Mouse (Mus musculus): Measurements from ENCODE around the gene Tmem209. TPM values are rescaled to one million over a fixed set of nuclear protein-coding genes. Genes with fewer than 3 reads are reported as not detected.

The Tmem209 gene
- total and polyA plus RNA-seq, 3 experiments = 26.1 to 93.4 (median 35.9) TPM

GRCm38 (mm10) chr6:30461755-30462344 is 47.7 kb downstream of the Tmem209 start:
- Histone ChIP-seq H3K36me3 (ENCODE audit: control insufficient read depth in 1 of 2, insufficient read depth in 2 of 2, low read length in 2 of 2) (peaks cover 0 to 10% of the 10 kb centered on the region in 2 experiments; a peak in 2 of 4 replicates), H3K4me1 (ENCODE audit: control insufficient read depth in 1 of 2, insufficient read depth in 2 of 2, low read length in 2 of 2) (peaks cover 5 to 21% of the 10 kb centered on the region in 2 experiments), H3K4me3 (ENCODE audit: control insufficient read depth in 1 of 2, insufficient read depth in 1 of 2, low read depth in 2 of 2, low read length in 2 of 2) (no peak overlapping the region), H3K9ac (ENCODE audit: control insufficient read depth, low read depth, low read length, poor library complexity, severe bottlenecking) (no peak overlapping the region), H3K27ac (ENCODE audit: control insufficient read depth, low read depth, low read length) (no peak overlapping the region), H3K79me2 (ENCODE audit: control insufficient read depth, insufficient read depth, low read length, poor library complexity) (no peaks in the 10 kb centered on the region), H3K27me3 (ENCODE audit: control insufficient read depth in 1 of 2, insufficient read depth in 2 of 2, low read length in 2 of 2) (no peaks in the 10 kb centered on the region), H3K9me3 (replicated peaks; ENCODE audit: insufficient read depth, low read length) (no peaks in the 10 kb centered on the region)
- TF ChIP-seq JUND (IDR thresholded peaks at IDR 0.05; ENCODE audit: low read depth, low read length) (no peak), MYB (IDR thresholded peaks at IDR 0.05; ENCODE audit: low read depth, low read length) (no peak), ZC3H11A (IDR thresholded peaks at IDR 0.05; ENCODE audit: low read depth, low read length) (no peak), MAZ (IDR thresholded peaks at IDR 0.05; ENCODE audit: low read depth, low read length) (no peak), MAX (IDR thresholded peaks at IDR 0.05; ENCODE audit: low read length) (no peak), NELFE (IDR thresholded peaks at IDR 0.05; ENCODE audit: low read depth, low read length) (no peak), MEF2A (IDR thresholded peaks at IDR 0.05; ENCODE audit: extremely low read depth, insufficient replicate concordance, low read depth, low read length, poor library complexity, severe bottlenecking) (no peak), EP300 (IDR thresholded peaks at IDR 0.05; ENCODE audit: low read depth in 1 of 2, low read length in 2 of 2) (no peak), MAFK (IDR thresholded peaks at IDR 0.05; ENCODE audit: borderline replicate concordance, low read depth, low read length) (no peak), CHD2 (IDR thresholded peaks at IDR 0.05; ENCODE audit: low read length) (no peak), ZKSCAN1 (IDR thresholded peaks at IDR 0.05; ENCODE audit: low read depth, low read length) (no peak)
- no peak for DNase-seq (ENCODE audit: low read depth, low spot score)

DNA sequence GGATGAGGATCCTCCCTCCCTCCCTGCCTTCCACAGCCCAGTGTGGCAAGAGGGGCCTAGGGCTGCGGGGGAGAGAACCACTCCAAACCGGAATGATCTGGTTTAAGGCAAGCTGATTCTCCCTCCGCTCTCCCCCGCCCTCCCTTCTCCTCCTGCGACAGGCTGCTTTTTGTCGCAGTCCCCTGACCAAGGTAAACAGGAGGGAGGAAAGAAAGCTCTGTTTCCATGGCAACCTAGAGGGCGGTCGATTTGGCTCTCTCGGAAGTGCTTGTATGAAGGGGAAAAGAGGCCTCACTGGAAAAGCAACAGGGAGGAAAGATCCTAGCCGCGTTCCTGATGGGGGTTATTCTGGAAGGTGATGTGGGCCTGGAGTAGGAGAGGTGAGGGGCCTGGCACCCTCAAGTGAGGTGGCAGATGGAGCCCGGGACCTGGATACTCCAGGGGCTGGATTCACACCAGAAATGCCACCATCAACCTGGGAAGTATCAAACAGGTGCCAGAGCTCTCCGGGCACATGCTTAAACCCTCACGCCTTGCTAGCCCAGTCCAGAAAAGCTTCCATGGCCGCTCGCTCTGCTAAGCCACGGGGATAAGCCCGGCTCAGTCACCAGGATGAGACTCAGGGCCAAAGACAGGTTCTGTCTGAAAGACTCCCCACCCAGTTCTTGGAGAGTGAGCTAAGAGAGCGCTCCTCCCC is 48.7 kb downstream of the Tmem209 start:
- Histone ChIP-seq H3K79me2 (ENCODE audit: control insufficient read depth, insufficient read depth, low read length, poor library complexity) (no peaks in the 10 kb centered on the region), H3K4me3 (ENCODE audit: control insufficient read depth in 1 of 2, insufficient read depth in 1 of 2, low read depth in 2 of 2, low read length in 2 of 2) (no peak overlapping the region), H3K36me3 (ENCODE audit: control insufficient read depth in 1 of 2, insufficient read depth in 2 of 2, low read length in 2 of 2) (peaks cover 0 to 6% of the 10 kb centered on the region in 2 experiments; a peak in 2 of 4 replicates), H3K9ac (ENCODE audit: control insufficient read depth, low read depth, low read length, poor library complexity, severe bottlenecking) (no peak overlapping the region), H3K27ac (ENCODE audit: control insufficient read depth, low read depth, low read length) (no peak overlapping the region), H3K9me3 (replicated peaks; ENCODE audit: insufficient read depth, low read length) (no peaks in the 10 kb centered on the region), H3K4me1 (ENCODE audit: control insufficient read depth in 1 of 2, insufficient read depth in 2 of 2, low read length in 2 of 2) (peaks cover 4 to 16% of the 10 kb centered on the region in 2 experiments; a peak in 3 of 4 replicates), H3K27me3 (ENCODE audit: control insufficient read depth in 1 of 2, insufficient read depth in 2 of 2, low read length in 2 of 2) (no peaks in the 10 kb centered on the region)
- no peak for DNase-seq (ENCODE audit: low read depth, low spot score)
- no peak for TF ChIP-seq ZMIZ1 (IDR thresholded peaks at IDR 0.05; ENCODE audit: low read depth, low read length)
- no peak for TF ChIP-seq POLR2AphosphoS5 (IDR thresholded peaks at IDR 0.05; ENCODE audit: borderline replicate concordance, low read depth, low read length)
